Mouse (Mus musculus): Measurements from ENCODE around the gene Tmem51. TPM values are rescaled to one million over a fixed set of nuclear protein-coding genes. Genes with fewer than 3 reads are reported as not detected.

The Tmem51 gene
- polyA plus RNA-seq, 1 experiment from 2014 or later: 15.5 TPM

- Histone ChIP-seq H3K4me3 (no peak overlapping the region), H3K9ac (no peak overlapping the region), H3K4me1 (peaks cover 60% of the 10 kb centered on the region), H3K4me2 (no peak overlapping the region; the same call in 1 of the 2 replicates), H3K27ac (no peak overlapping the region), H3K9me3 (replicated peaks) (no peaks in the 10 kb centered on the region), H3K36me3 (no peaks in the 10 kb centered on the region), H3K27me3 (replicated peaks) (peaks cover 72% of the 10 kb centered on the region)
- no peak for ATAC-seq
- WGBS (ENCODE audit: insufficient replicate concordance): 66% methylated on average over 14 of the region's 18 CpGs
Observed at GRCm38 (mm10) chr4:142080901-142081630, 3.0 kb downstream of the Tmem51 start.

DNA sequence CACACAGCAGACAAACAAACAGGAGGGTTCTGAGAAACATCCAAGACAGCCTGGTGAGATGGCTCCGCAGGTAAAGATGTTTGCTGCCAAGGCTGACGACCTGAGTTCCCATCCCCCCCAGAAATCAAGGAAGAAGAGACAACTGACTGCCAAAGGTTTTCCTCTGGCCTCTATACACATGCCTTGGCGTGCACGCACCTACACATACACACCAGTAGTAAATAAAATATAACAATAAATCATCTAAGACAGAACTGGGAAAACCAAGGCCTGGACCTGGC, 3.7 kb downstream of the Tmem51 start:
- Histone ChIP-seq H3K9me3 (replicated peaks) (no peaks in the 10 kb centered on the region), H3K27me3 (replicated peaks) (peaks cover 65% of the 10 kb centered on the region), H3K4me3 (no peak overlapping the region), H3K36me3 (no peaks in the 10 kb centered on the region), H3K27ac (no peak overlapping the region), H3K4me1 (peaks cover 67% of the 10 kb centered on the region), H3K4me2 (no peak overlapping the region), H3K9ac (no peak overlapping the region)
- WGBS (ENCODE audit: insufficient replicate concordance): 59% methylated on average over 4 of the region's 4 CpGs
- no peak for ATAC-seq

- no peak for ATAC-seq
- Histone ChIP-seq H3K9me3 (replicated peaks) (no peaks in the 10 kb centered on the region), H3K9ac (no peak overlapping the region), H3K36me3 (no peaks in the 10 kb centered on the region), H3K4me1 (peaks cover 71% of the 10 kb centered on the region), H3K27me3 (replicated peaks) (peaks cover 60% of the 10 kb centered on the region), H3K4me3 (no peak overlapping the region), H3K27ac (no peak overlapping the region), H3K4me2 (no peak overlapping the region)
- 47% methylated on average over 14 of the region's 14 CpGs for whole genome bisulfite sequencing (ENCODE audit: insufficient replicate concordance)
Observed at GRCm38 (mm10) chr4:142079629-142080486, 4.2 kb downstream of the Tmem51 start.

DNA sequence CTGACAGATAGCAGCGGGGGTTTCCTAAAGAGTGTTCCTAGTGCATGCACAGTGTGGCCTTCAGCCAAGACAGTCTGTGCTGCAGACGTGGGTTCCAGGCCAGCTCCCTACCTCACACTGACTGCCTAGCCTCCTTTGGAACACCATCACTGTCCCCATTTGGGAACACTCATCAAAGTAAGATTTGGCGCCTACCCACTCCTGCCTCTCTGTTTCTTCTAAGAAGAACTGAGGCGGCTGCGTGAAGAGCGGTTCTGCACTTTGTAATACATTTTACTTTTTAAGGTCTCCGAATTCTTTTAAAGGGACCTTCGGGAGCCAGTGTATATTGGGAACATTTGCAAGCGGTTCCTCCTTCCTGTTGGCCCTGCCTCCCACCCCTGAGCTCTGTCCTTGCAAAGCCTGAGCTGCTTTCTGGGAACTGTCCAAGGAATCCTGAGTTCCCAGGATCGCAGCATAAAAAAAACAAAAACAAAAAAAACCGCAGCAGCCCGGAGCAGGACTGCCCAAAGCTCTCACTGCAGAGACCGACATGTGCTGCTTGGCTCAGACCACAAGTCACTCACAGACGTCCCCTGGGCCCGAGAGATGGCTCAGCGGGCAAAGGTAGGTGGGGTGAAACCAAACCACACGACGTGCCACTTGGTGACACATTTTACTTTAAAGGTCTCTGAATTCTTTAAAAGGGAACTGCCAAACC, 6.4 kb downstream of the Tmem51 start:
- Histone ChIP-seq H3K9ac (no peak overlapping the region), H3K36me3 (no peaks in the 10 kb centered on the region), H3K27ac (no peak overlapping the region), H3K4me2 (no peak overlapping the region), H3K4me1 (peaks cover 70% of the 10 kb centered on the region), H3K27me3 (replicated peaks) (peaks cover 46% of the 10 kb centered on the region), H3K4me3 (no peak overlapping the region), H3K9me3 (replicated peaks) (no peaks in the 10 kb centered on the region)
- 21% methylated on average over 18 of the region's 18 CpGs for WGBS (ENCODE audit: insufficient replicate concordance)
- ATAC-seq: no peak

DNA sequence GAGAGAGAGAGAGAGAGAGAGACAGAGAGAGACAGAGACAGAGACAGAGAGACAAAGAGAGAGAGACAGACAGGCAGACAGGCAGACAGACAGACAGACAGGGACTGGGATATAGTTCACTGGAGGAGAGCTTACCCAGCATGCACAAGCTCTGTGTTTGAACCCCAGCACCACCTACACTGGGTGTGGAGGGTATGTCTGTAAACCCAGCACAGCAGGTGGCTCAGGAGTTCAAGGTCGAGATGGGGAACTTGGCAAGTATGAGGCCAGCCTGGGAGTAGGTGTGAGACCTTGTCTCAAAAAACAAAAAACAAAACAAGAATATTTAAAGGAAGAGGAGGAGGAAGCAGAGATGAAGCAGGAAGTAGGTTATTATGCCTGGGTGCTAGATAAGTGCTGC, 7.2 kb downstream of the Tmem51 start:
- no peak overlapping the region for H3K4me2 ChIP-seq
- no peak overlapping the region for H3K9ac ChIP-seq
- no peak for ATAC-seq
- H3K4me1 ChIP-seq: peaks cover 67% of the 10 kb centered on the region
- WGBS (ENCODE audit: insufficient replicate concordance): 21% methylated on average over 1 of the region's 1 CpGs
- H3K36me3 ChIP-seq: no peaks in the 10 kb centered on the region
- H3K4me3 ChIP-seq: no peak overlapping the region
- H3K27me3 ChIP-seq (replicated peaks): peaks cover 43% of the 10 kb centered on the region
- no peaks in the 10 kb centered on the region for H3K9me3 ChIP-seq (replicated peaks)
- no peak overlapping the region for H3K27ac ChIP-seq

- H3K4me3 ChIP-seq: no peak overlapping the region
- H3K9ac ChIP-seq: no peak overlapping the region
- 65% methylated on average over 11 of the region's 11 CpGs for WGBS (ENCODE audit: insufficient replicate concordance)
- peaks cover 38% of the 10 kb centered on the region for H3K27me3 ChIP-seq (replicated peaks)
- H3K4me2 ChIP-seq: no peak overlapping the region
- ATAC-seq: no peak
- H3K9me3 ChIP-seq (replicated peaks): no peaks in the 10 kb centered on the region
- peaks cover 66% of the 10 kb centered on the region for H3K4me1 ChIP-seq
- H3K36me3 ChIP-seq: no peaks in the 10 kb centered on the region
- H3K27ac ChIP-seq: no peak overlapping the region
Observed at GRCm38 (mm10) chr4:142075931-142076330, 8.2 kb downstream of the Tmem51 start.

GRCm38 (mm10) chr4:142074060-142074732, 9.9 kb downstream of the Tmem51 start:
- 26% methylated on average over 13 of the region's 13 CpGs for WGBS (ENCODE audit: insufficient replicate concordance)

GRCm38 (mm10) chr4:142071243-142071991, 12.7 kb downstream of the Tmem51 start:
- H3K36me3 ChIP-seq: no peaks in the 10 kb centered on the region
- H3K9me3 ChIP-seq (replicated peaks): no peaks in the 10 kb centered on the region
- no peak overlapping the region for H3K9ac ChIP-seq
- peak overlapping the region; percentile 53 for H3K27ac ChIP-seq
- peaks cover 48% of the 10 kb centered on the region for H3K4me1 ChIP-seq
- H3K4me2 ChIP-seq: no peak overlapping the region
- no peak overlapping the region for H3K4me3 ChIP-seq
- no peak for ATAC-seq
- 16% methylated on average over 18 of the region's 18 CpGs for WGBS (ENCODE audit: insufficient replicate concordance)
- peaks cover 51% of the 10 kb centered on the region for H3K27me3 ChIP-seq (replicated peaks)

More at GRCm38 (mm10) chr4:142074060-142074732, 9.9 kb downstream of the Tmem51 start:
- no peak for ATAC-seq
- Histone ChIP-seq H3K4me1 (peaks cover 56% of the 10 kb centered on the region), H3K4me2 (no peak overlapping the region), H3K9ac (no peak overlapping the region), H3K4me3 (no peak overlapping the region), H3K27me3 (replicated peaks) (peaks cover 35% of the 10 kb centered on the region), H3K9me3 (replicated peaks) (no peaks in the 10 kb centered on the region), H3K36me3 (no peaks in the 10 kb centered on the region), H3K27ac (no peak overlapping the region)

GRCm38 (mm10) chr4:142070840-142071239, 13.3 kb downstream of the Tmem51 start:
- Histone ChIP-seq H3K27ac (peak overlapping the region; percentile 53; the same call in 1 of the 2 replicates), H3K4me3 (no peak overlapping the region), H3K36me3 (no peaks in the 10 kb centered on the region), H3K9me3 (replicated peaks) (no peaks in the 10 kb centered on the region), H3K27me3 (replicated peaks) (peaks cover 51% of the 10 kb centered on the region), H3K9ac (no peak overlapping the region), H3K4me2 (no peak overlapping the region), H3K4me1 (peaks cover 49% of the 10 kb centered on the region)
- ATAC-seq: no peak
- 11% methylated on average over 8 of the region's 8 CpGs for WGBS (ENCODE audit: insufficient replicate concordance)

DNA sequence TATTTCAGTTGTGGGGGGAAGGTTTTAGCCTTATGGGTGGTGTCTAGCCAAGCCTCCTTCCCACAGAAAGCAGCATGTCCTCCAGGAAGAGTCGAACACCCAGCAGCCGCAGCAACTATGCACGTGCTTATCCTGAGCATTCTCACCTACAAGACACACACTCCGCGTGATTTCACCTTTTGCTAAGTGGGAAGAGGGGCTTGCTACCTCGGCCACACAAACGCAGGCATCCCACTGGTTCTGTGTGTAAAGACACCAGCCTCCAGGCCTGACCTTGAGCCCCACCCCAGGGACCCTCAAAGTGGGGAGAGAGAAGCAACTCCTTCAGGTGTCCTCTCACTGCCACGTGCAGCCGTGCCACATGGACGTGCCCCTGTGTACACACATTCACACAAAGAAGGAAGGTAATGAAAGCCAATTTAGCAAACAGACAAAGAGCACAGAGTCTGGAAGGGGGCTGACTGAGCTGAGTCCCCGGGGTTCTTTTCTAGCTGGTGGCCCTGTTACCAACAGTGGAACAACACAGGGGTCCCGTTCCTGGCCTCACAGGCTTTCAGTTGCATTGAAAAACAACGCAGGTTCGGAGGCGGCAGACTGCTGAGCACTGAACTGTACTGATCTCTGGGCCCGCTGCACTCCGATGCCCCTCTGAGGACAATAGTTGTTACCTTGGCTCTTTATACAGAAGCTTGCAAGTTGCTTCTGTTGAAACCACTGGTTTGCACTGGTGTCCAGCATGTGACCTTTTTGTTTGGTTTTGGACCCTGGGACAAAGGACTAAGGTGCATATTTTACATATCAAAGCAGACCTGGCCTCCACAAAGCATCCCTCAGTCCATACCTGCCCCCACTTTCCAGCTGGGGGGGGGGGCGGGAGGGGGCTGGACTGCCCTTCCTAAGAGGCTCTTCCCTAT, 14.9 kb downstream of the Tmem51 start:
- Histone ChIP-seq H3K4me2 (no peak overlapping the region), H3K9ac (no peak overlapping the region), H3K27ac (peak overlapping the region; percentile 67), H3K9me3 (replicated peaks) (no peaks in the 10 kb centered on the region), H3K36me3 (no peaks in the 10 kb centered on the region), H3K4me3 (no peak overlapping the region), H3K4me1 (peaks cover 50% of the 10 kb centered on the region), H3K27me3 (replicated peaks) (peaks cover 58% of the 10 kb centered on the region)
- peak; percentile 43 for ATAC-seq
- 48% methylated on average over 18 of the region's 18 CpGs for WGBS (ENCODE audit: insufficient replicate concordance)

Data from liver, embryonic 12.5 days (tissue).